Mouse (Mus musculus) large intestine, adult 2 months (tissue): ENCODE measurements around the gene Cacng4. TPM values are rescaled to one million over a fixed set of nuclear protein-coding genes. Genes with fewer than 3 reads are reported as not detected.

ENCODE experiments used
- DNase-seq: peaks from one replicate; pipeline ENCODE4 v3.0.0-alpha.2; 2012; ENCODE audit warnings: low read depth, low spot score
- WGBS: fragments of 180-500 bp; shearing (Covaris S2); methylation state at CpG from one replicate; pipeline ENCODE4 v1.1.7; 2018; 5-methylcytosine and 5-hydroxymethylcytosine counted together
- polyA plus RNA-seq: library from polyadenylated mRNA; depleted of rRNA; stranded (reverse); fragments of >200 nt; gene quantifications from 2 replicates; pipeline ENCODE4 v1.2.3, GENCODE M21; 2012

Gene Cacng4
- polyA plus RNA-seq, 1 experiment, result 0.58 TPM

DNA sequence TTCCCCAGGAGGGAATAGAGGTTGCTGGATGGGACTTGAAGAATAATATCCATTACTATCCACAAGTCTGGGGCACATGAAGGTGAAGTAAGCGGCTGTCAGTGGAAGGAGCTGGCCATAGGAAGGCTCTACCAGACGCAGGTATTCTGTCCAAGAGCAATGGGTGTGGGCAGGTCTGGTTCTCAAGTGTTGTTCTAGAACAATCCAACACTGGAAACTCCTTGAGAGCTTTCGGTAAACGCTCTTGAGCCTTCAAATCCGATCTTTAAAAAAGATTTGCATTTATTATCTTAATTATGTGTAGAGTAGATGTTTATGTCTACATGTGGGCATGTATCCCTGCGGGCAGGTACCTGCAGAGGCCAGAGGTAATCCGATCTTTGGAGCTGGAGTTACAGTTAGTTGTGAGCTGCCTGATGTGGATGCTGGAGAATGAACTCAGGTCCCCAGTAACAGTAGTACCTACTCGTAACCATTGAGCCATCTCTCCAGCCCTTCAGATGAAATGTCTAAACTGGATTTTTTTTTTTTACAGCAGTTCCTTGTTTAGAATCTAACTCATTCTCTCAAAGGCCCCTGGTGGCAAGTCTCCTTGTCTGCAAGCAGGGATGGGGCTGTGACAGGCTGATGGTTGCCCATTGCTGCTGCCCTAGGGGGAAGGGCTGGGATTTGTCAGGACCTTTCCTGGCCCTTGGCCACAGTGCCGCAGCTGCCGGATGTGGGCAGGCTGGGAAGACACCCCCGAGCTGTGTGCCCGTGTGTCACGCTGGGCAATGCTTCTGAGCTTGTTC lies 66.1 kb downstream of the Cacng4 start:
- no peak for DNase-seq
- 77% methylated on average over 13 of the region's 13 CpGs for WGBS

DNA sequence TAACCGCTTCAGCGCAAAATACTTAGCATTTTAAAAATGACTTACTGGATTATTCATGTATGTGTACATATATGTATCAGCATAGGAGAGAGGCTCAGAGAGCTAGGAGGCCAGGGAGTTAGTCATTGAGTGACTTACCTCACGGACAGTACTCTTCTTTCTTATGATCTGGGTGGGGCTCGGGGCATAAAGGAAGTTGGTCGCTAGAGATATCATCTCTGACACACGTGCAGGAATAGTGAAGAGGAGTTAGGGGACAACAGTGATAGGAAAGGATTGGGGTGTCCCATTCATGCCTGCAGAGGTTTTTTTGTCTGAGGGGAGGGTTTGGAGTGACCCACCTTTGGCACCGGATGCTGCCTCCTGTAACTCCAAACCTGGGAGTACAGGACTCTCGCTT lies 69.8 kb downstream of the Cacng4 start:
- 67% methylated on average over 8 of the region's 8 CpGs for WGBS
- DNase-seq, result no peak

DNA sequence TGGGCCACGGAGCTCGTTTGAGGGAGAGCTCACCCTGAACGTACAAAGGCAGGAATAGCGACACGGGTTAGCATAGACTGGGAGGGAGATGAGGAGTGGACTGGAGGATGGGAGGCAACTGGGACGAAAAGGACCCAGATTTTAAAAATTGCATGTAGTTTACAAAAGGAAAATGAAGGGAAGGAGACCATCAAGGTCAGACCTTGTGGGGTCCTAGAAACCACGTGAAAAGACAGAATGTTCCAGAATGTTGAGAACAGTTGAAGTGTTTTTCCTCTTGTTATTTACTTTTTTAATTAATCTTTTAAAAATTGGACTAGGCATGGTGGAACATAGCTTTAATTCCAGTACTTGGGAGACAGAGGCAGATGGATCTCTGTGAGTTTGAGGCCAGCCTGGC lies 73.3 kb downstream of the Cacng4 start:
- DNase-seq, result no peak
- WGBS, result 85% methylated on average over 7 of the region's 7 CpGs

DNA sequence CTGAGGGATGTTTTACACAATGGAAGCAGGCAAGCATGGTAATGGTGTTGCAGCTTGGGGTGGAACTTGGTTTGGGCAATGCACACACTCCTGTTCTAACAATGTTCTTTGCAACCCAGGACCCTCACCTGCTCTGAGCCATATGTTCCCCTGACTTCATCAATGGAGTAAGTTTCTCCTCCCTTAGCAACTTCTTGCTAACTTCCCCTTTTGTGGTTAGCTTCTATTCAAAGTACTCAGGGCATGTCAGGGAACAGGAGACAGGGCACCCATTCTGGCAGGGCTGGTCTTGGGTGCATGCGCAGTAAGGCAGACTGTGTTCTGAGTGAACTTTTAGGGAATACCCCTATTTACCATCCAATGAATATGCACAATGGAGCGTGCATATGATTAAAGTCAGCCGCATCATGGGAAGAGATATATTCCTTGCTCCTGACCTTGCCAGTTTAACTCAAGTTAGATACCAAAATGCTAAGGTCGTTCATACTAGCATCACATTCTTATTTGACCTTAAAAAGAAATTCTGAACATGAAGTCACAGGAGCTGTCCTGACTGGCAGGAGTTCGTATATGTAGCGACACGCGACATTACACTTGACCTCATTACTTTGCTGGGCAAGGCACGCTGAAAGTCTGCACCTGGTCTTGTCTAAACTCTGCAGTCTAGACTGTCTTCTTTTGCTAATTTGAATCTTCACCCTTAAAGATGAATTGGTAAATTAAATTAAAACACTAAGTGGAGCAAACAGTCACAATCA lies 73.9 kb downstream of the Cacng4 start:
- WGBS, result 83% methylated on average over 9 of the region's 9 CpGs
- DNase-seq, result no peak

- WGBS, result 70% methylated on average over 16 of the region's 16 CpGs
Measured at GRCm38 (mm10) chr11:107716332-107716938, 77.9 kb downstream of the Cacng4 start, which contains the start of gene Cacng1. Gene Cacng1, minus strand, starts transcription at chr11:107716522.

DNA sequence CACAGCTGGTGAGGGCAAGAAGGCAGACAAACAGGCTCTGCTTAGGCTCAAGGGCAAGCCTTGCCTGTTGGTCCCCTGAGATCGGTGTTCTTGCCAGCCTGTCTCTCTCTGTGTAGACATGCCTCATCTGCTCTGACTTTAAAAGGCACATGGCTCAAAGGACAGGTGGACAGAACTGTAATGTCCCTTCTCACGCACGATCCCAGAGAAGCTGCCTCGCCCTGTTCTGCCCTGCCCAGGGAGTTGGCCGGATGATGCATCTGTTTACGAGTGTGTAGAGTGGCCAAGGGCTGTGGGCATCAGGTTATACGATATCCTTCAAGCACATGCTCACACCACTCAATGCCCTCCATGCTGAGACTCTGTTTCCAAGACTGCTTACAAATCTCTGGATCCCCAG lies 80.0 kb downstream of the Cacng4 start:
- DNase-seq, result no peak
- WGBS, result 38% methylated on average over 7 of the region's 7 CpGs

More at GRCm38 (mm10) chr11:107716332-107716938, 77.9 kb downstream of the Cacng4 start, which contains the start of gene Cacng1:
- no peak for DNase-seq

GRCm38 (mm10) chr11:107710379-107710778 lies 84.0 kb downstream of the Cacng4 start:
- DNase-seq, result no peak
- whole genome bisulfite sequencing, result 33% methylated on average over 3 of the region's 3 CpGs

DNA sequence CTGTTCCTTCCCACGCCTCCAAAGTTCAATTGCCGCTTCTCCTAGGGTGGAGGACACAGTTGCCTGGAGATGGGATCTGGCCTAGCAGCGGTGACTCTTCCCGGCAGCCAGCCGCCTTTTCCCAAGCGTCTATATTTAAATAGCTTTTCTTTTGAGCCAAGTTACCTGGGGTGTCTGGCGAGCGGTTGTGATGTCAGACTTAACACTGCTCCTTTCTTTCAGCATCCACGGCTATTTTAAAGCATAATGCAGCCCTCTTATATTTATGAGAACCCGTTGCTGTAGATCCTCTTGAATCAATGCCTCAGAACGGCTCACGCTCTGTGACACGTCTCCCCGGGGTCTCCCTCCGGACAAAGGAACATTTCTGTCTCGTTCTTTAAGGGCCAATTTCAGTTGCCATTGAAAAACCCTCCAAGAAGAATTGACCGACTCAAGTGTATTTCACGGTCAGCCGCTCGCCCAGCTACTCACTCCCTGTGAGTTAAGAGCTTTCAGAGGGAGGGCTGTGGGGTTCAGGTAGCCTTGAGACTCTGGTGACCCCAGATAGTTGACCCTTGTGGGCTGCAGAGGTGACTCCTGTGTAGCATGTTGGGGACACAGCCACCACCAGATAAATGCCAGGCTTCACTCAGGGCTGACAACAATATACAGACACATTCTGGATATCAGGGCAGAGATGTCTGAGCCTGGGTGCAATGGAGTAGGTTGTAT lies 86.3 kb downstream of the Cacng4 start:
- DNase-seq, result no peak
- WGBS, result 78% methylated on average over 20 of the region's 20 CpGs

- WGBS, result 44% methylated on average over 11 of the region's 11 CpGs
Measured at GRCm38 (mm10) chr11:107705476-107706074, 88.8 kb downstream of the Cacng4 start.

DNA sequence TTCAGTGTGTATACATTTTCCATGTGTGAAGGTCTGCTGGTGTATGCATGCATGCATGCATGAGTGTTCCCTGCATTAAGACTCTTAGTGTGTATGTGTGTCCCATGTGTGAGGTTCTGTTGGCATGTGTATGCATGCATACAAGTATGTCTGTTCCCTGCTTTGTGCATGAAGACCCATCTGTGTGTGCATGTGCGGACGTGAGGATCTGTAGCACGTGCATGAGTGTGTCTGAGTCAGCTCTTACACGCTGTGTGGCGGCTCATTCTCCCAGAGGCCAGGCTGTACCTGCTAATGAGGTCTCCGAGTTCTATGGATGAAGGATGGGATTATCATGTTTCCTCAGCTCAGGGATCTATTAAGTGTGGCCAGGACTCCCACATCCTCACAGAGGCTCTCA lies 89.3 kb downstream of the Cacng4 start:
- 80% methylated on average over 6 of the region's 6 CpGs for WGBS
- DNase-seq, result no peak

More at GRCm38 (mm10) chr11:107705476-107706074, 88.8 kb downstream of the Cacng4 start:
- no peak for DNase-seq

DNA sequence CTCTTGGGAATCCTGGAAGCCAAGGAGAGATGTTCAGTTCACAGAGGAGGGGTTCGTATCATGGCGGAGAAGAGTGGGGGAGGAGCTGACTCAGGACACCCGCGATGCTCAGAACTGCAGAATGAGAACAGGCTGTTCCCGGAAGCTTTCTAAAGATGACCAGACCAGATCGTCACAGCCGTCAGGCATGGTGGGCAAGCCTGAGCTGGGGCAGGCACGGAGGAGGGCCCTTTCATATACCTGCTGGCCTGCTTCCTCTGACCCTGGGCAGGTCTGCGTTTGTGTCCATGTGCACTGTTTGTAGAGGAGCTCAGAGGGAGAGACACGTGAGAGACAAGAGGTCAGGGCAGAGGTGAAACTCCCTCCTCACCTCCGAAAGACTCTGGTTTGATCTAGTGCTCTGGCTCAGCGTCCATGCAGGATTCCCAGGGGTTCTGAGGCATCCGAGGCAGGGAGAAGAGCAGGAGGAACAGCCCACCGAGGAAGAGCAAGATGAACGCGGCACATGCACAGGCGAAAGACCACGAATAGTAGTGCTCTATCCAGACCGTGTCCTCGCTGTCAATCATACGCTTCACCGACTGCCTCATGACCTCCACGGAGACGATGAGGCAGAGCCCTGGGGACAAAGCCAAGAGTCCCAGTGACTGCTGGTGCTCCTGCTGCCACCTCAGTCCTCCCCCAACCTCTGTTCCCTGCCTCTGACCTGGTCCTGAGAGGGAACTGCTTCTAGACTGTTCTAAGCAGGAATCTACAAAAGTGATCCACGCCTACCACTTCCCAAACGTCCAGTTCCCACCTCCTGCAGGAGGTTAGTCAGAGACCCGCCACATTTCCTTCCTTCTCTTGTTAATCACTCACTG lies 90.9 kb downstream of the Cacng4 start:
- DNase-seq, result no peak
- WGBS, result 39% methylated on average over 27 of the region's 27 CpGs

DNA sequence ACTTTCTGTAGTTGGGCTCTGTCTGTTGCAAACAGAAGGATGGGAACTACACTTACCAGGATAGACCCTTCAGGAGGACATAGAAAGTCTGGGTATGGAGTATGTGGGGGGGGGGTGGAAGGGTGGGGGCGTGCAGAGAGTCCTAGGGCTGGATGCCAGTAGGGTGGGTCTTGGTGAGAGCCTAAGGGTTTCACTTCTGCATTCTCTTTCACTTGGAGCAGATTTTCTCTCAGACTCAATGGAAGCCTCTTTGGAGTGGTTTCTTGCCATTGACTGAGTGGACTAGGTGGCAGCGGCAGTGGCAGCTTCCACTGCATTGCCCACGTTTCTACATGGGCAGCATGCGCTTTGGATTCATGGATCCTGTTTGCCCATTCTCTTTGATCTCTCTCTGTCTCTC lies 94.4 kb downstream of the Cacng4 start:
- 90% methylated on average over 4 of the region's 4 CpGs for WGBS
- DNase-seq, result no peak

- 74% methylated on average over 6 of the region's 6 CpGs for WGBS
- DNase-seq, result no peak
Measured at GRCm38 (mm10) chr11:107693338-107693737, 101.0 kb downstream of the Cacng4 start.

GRCm38 (mm10) chr11:107691569-107691968 lies 102.8 kb downstream of the Cacng4 start:
- DNase-seq, result no peak
- WGBS, result 73% methylated on average over 8 of the region's 8 CpGs

DNA sequence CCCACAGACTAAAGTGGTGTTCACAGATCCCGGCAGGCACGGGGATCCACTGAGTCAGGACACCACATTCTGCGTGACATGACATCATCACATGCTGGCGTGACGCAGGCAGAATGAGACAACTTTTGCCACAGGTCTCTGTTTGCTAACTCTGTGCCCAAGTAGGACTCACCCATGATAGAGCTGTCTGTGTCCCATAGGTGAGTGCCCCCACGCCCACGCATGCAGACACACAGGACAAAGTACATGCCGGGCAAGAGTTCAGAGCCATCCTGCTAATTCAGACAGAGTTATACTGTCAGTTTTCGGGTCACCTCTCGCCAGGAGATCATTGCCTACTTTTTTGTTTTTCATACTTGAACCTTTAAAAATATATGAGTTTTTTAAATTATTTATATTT lies 105.9 kb downstream of the Cacng4 start:
- DNase-seq, result no peak
- WGBS, result 88% methylated on average over 10 of the region's 10 CpGs

- WGBS, result 92% methylated on average over 20 of the region's 20 CpGs
Measured at GRCm38 (mm10) chr11:107686290-107686689, 108.1 kb downstream of the Cacng4 start.

DNA sequence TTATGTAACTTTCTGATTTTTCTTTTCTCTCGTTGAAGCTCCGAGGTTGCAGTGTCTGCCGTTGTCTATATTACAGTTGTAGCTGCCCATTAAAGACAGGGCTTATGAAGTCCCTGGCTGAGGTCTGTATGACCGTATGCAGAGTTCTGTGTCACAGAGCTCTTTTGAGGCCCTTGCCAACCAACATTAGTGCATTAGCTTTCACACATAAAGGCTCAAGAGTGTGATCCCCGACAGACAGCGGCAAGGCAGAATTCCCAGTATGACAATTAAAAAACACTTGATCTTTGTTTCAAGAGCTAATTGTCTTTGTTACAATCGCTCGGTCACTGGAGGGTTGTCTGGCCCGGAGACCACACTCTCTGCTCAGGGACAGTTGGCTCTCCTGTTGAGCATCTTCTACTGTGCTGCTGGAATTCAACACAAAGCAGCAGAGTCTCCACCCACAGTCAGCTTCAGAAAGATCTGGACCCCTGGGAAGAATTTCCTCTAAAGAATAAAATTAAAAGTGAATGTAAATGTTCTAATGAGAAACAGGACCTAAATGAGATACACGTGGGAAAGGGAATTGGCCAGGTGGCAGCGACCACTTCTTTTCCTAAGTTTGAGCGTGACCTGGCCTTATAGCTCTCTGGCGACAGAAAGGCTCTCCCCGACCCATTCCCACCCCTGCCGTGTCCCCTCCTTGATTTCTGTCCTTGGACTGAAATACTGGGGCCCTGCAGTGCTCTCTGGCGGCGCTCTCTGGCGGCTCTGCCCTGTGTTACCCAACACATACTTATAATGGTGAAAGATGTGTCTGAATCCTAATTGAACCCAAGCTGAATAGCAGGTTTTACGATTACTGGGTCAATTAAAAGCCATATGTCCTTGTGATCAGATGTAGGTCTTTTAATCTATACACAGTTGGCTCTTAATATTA lies 110.6 kb downstream of the Cacng4 start:
- no peak for DNase-seq
- 86% methylated on average over 19 of the region's 19 CpGs for WGBS

More at GRCm38 (mm10) chr11:107686290-107686689, 108.1 kb downstream of the Cacng4 start:
- DNase-seq, result no peak
